Mouse (Mus musculus) forebrain, embryonic 11.5 days (tissue): ENCODE measurements around the gene Hnrnpdl. TPM values are rescaled to one million over a fixed set of nuclear protein-coding genes. Genes with fewer than 3 reads are reported as not detected.

ENCODE experiments used
- ATAC-seq: fragments of 200-750 bp; cut with Nextera tagmentation; replicated peaks from 2 replicates; pipeline ENCODE4 v1.8.0; 2017; ENCODE audit warnings: moderate TSS enrichment; ENCODE audit not compliant: low FRiP score
- DNase-seq: peaks from one replicate; pipeline ENCODE4 v3.0.0-alpha.2; 2017; ENCODE audit warnings: low spot score
- H3K27ac ChIP-seq: fragments of 300-500 bp; sonication (generic); 2 replicates; pipeline ENCODE4 v1.5.1; 2014; ENCODE audit warnings: low read depth, low read length
- H3K27me3 ChIP-seq: fragments of 300-500 bp; sonication (generic); 2 replicates; pipeline ENCODE4 v1.6.1; 2014; ENCODE audit warnings: mild to moderate bottlenecking, low read length, mixed read lengths; ENCODE audit not compliant: control insufficient read depth, insufficient read depth
- H3K36me3 ChIP-seq: fragments of 300-500 bp; sonication (generic); 2 replicates; pipeline ENCODE4 v1.6.1; 2014; ENCODE audit warnings: mild to moderate bottlenecking, low read length, moderate library complexity, mixed read lengths; ENCODE audit not compliant: control insufficient read depth, insufficient read depth
- H3K4me1 ChIP-seq: fragments of 300-500 bp; sonication (generic); replicated peaks from 2 replicates; pipeline ENCODE4 v1.6.1; 2014; ENCODE audit warnings: low read length, mixed read lengths; ENCODE audit not compliant: control insufficient read depth, insufficient read depth
- H3K4me2 ChIP-seq: fragments of 300-500 bp; sonication (generic); 2 replicates; pipeline ENCODE4 v1.6.1; 2014; ENCODE audit warnings: low read depth, mild to moderate bottlenecking, low read length, moderate library complexity, mixed read lengths; ENCODE audit not compliant: severe bottlenecking
- H3K4me3 ChIP-seq: fragments of 300-500 bp; sonication (generic); 2 replicates; pipeline ENCODE4 v1.5.1; 2014; ENCODE audit warnings: low read depth, low read length
- H3K9ac ChIP-seq: fragments of 300-500 bp; sonication (generic); 2 replicates; pipeline ENCODE4 v1.6.1; 2014; ENCODE audit warnings: low read length
- H3K9me3 ChIP-seq: fragments of 300-500 bp; sonication (generic); 2 replicates; pipeline ENCODE4 v1.6.1; 2016; ENCODE audit warnings: low read length, mixed read lengths; ENCODE audit not compliant: control insufficient read depth
- WGBS: fragments of 180-500 bp; shearing (Covaris S2); extraction: QIAGEN DNeasy Blood & Tissue Kit; methylation state at CpG from one replicate; pipeline ENCODE4 v1.1.7; 2014; 5-methylcytosine and 5-hydroxymethylcytosine counted together
- polyA plus RNA-seq: library from polyadenylated mRNA; unstranded; fragments of >200 nt; fragmentation: Nextera tagmentation; extraction: Ambion mirVana; gene quantifications from 2 replicates; pipeline ENCODE4 v1.2.1, GENCODE M21; 2014

Gene Hnrnpdl
- polyA plus RNA-seq, 1 experiment from 2014 or later = 296 TPM

- Histone ChIP-seq H3K4me1 (peaks cover 2% of the 10 kb centered on the region; the same call in 1 of the 2 replicates), H3K4me2 (peak overlapping the region; percentile 88; the same call in 1 of the 2 replicates), H3K27ac (no peak overlapping the region), H3K9ac (no peak overlapping the region), H3K9me3 (no peaks in the 10 kb centered on the region), H3K4me3 (peak overlapping the region; percentile 99), H3K36me3 (peaks cover 17% of the 10 kb centered on the region), H3K27me3 (no peaks in the 10 kb centered on the region)
- DNase-seq = no peak
- 66% methylated on average over 7 of the region's 7 CpGs for WGBS
- ATAC-seq = no peak
These were observed 3.5 kb downstream of the Hnrnpdl start for GRCm38 (mm10) chr5:100035950-100036349.

DNA sequence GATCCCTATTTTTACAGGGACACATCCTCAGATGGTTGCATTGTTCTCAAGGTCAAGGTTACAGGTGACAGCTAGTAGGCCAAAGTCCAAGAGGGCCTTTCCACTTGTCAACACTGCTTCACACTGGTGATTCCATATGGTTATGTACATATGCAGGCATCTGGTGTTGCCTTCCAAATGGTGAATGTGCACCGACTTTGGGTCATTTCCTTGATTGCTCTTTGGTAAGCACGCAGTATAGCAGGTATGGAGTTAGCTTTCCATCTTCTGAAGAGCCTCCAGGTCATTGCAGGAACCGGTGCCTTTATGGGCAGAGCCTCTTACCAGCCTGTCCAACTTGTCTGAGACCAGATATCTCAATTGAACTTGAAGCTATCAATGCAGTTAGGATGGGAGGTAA, 6.8 kb downstream of the Hnrnpdl start:
- Histone ChIP-seq H3K27ac (no peak overlapping the region), H3K4me2 (no peak overlapping the region), H3K4me1 (peaks cover 2% of the 10 kb centered on the region; the same call in 1 of the 2 replicates), H3K9me3 (no peaks in the 10 kb centered on the region), H3K36me3 (peaks cover 17% of the 10 kb centered on the region), H3K27me3 (no peaks in the 10 kb centered on the region), H3K9ac (no peak overlapping the region), H3K4me3 (no peak overlapping the region)
- DNase-seq = no peak
- ATAC-seq = no peak
- 83% methylated on average over 3 of the region's 3 CpGs for WGBS

DNA sequence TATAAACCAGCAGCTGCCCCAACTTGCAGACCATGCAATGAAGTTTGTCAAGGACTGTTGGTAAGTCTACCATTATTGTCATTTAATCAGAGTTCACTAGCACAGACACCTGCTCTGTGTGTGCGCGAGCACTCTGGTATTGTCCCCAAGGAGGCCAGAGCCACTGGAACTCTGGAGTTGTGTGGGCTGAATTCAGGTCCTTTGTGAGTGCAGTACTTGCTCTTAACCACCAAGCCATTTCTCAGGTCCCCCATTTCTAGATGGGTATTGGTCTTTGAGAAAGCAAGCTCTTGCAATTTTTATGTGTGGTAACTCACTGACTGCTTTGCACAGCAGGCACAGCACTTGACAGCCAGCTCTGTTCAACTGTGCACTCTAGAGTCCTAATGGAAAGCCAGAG, 7.4 kb downstream of the Hnrnpdl start:
- 85% methylated on average over 2 of the region's 2 CpGs for WGBS
- ATAC-seq (peak; percentile 40; the same call in 1 of the 2 replicates), DNase-seq (peak; percentile 56)
- Histone ChIP-seq H3K9me3 (no peaks in the 10 kb centered on the region), H3K4me2 (no peak overlapping the region), H3K9ac (no peak overlapping the region), H3K27ac (no peak overlapping the region), H3K4me1 (peaks cover 2% of the 10 kb centered on the region; the same call in 1 of the 2 replicates), H3K27me3 (no peaks in the 10 kb centered on the region), H3K36me3 (peaks cover 17% of the 10 kb centered on the region), H3K4me3 (no peak overlapping the region)

- no peak overlapping the region for H3K4me3 ChIP-seq
- ATAC-seq (peak; percentile 36; the same call in 1 of the 2 replicates), DNase-seq (no peak)
- peaks cover 13% of the 10 kb centered on the region for H3K36me3 ChIP-seq
- no peaks in the 10 kb centered on the region for H3K9me3 ChIP-seq
- no peak overlapping the region for H3K9ac ChIP-seq
- H3K4me1 ChIP-seq = no peaks in the 10 kb centered on the region; the same call in 1 of the 2 replicates
- no peaks in the 10 kb centered on the region for H3K27me3 ChIP-seq
- no peak overlapping the region for H3K27ac ChIP-seq
- H3K4me2 ChIP-seq = no peak overlapping the region
- 62% methylated on average over 6 of the region's 6 CpGs for WGBS
These were observed 9.4 kb downstream of the Hnrnpdl start for GRCm38 (mm10) chr5:100030069-100030468.

GRCm38 (mm10) chr5:100024868-100025267, 14.6 kb downstream of the Hnrnpdl start:
- WGBS = 83% methylated on average over 1 of the region's 1 CpGs
- no peak overlapping the region for H3K9ac ChIP-seq
- no peaks in the 10 kb centered on the region for H3K4me1 ChIP-seq
- ATAC-seq (no peak), DNase-seq (no peak)
- no peak overlapping the region for H3K4me3 ChIP-seq
- H3K27me3 ChIP-seq = no peaks in the 10 kb centered on the region
- no peak overlapping the region for H3K27ac ChIP-seq
- H3K9me3 ChIP-seq = no peaks in the 10 kb centered on the region
- no peaks in the 10 kb centered on the region for H3K36me3 ChIP-seq
- H3K4me2 ChIP-seq = no peak overlapping the region

- Histone ChIP-seq H3K4me3 (no peak overlapping the region), H3K4me2 (no peak overlapping the region), H3K9ac (no peak overlapping the region), H3K4me1 (no peaks in the 10 kb centered on the region), H3K36me3 (no peaks in the 10 kb centered on the region), H3K27ac (no peak overlapping the region), H3K9me3 (no peaks in the 10 kb centered on the region), H3K27me3 (no peaks in the 10 kb centered on the region)
- DNase-seq (no peak), ATAC-seq (no peak)
- WGBS = 76% methylated on average over 5 of the region's 5 CpGs
These were observed 15.1 kb downstream of the Hnrnpdl start for GRCm38 (mm10) chr5:100024403-100024802.

DNA sequence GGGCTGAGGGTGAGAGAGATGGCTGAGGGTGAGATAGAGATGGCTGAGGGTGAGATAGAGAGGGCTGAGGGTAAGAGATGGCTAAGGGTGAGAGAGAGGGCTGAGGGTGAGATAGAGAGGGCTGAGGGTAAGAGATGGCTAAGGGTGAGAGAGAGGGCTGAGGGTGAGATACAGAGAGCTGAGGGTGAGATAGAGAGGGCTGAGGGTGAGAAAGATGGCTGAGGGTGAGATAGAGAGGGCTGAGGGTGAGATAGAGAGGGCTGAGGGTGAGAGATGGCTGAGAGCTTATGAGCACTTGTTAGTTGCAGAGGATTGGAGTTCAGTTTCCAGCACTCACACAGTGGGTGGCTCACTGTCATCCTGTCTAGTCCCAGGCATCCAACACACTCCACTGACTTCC, 19.4 kb downstream of the Hnrnpdl start:
- ATAC-seq (no peak), DNase-seq (no peak)
- H3K4me2 ChIP-seq = no peak overlapping the region
- H3K9me3 ChIP-seq = no peaks in the 10 kb centered on the region
- H3K4me1 ChIP-seq = no peaks in the 10 kb centered on the region
- H3K36me3 ChIP-seq = no peaks in the 10 kb centered on the region
- H3K9ac ChIP-seq = no peak overlapping the region
- no peak overlapping the region for H3K27ac ChIP-seq
- no peaks in the 10 kb centered on the region for H3K27me3 ChIP-seq
- no peak overlapping the region for H3K4me3 ChIP-seq

- Histone ChIP-seq H3K27ac (no peak overlapping the region), H3K27me3 (no peaks in the 10 kb centered on the region), H3K9ac (no peak overlapping the region), H3K36me3 (no peaks in the 10 kb centered on the region), H3K4me3 (no peak overlapping the region), H3K4me2 (no peak overlapping the region), H3K9me3 (no peaks in the 10 kb centered on the region), H3K4me1 (no peaks in the 10 kb centered on the region)
- ATAC-seq (no peak), DNase-seq (no peak)
- WGBS = 94% methylated on average over 9 of the region's 9 CpGs
These were observed 26.9 kb downstream of the Hnrnpdl start for GRCm38 (mm10) chr5:100012599-100012998.

DNA sequence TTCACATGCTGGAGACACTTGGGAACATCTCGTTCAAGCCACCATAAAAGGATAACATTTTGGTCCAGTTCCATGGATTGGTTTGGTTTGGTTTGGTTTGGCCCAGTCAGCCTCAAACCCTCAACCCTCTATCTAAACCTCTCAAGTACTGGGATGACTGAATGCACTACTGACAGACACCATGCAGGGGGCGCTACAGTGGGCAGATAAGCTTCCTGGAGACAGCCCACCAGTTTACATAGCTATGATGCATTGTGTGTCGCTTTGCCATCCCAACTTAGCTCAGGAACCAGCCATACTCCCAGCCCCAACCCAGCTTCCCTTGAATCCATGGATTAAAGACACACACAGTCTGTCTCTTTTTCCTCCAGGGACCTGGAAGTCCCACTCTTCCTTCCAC, 31.0 kb downstream of the Hnrnpdl start:
- ATAC-seq = no peak
- WGBS = 61% methylated on average over 3 of the region's 3 CpGs
- no peaks in the 10 kb centered on the region for H3K27me3 ChIP-seq

More for the DNA sequence above, 31.0 kb downstream of the Hnrnpdl start:
- no peaks in the 10 kb centered on the region for H3K36me3 ChIP-seq
- no peaks in the 10 kb centered on the region for H3K9me3 ChIP-seq
- H3K4me3 ChIP-seq = no peak overlapping the region
- H3K4me1 ChIP-seq = no peaks in the 10 kb centered on the region
- DNase-seq = no peak
- no peak overlapping the region for H3K4me2 ChIP-seq
- no peak overlapping the region for H3K27ac ChIP-seq
- H3K9ac ChIP-seq = no peak overlapping the region
